Mouse (Mus musculus) bone marrow macrophage, adult 2 months (primary cell): ENCODE data around the gene Wfdc12. TPM values are rescaled to one million over a fixed set of nuclear protein-coding genes. Genes with fewer than 3 reads are reported as not detected.
"Not testable (repeated sequence)": the region's sequence is repeated elsewhere in the genome, so short reads cannot be mapped to it uniquely, and the experiment has no call there.

Experiments
- H3K27ac ChIP-seq: 2 replicates; pipeline ENCODE4 v1.5.1; 2012; ENCODE audit warnings: low read depth, low read length; ENCODE audit not compliant: insufficient read depth
- H3K4me1 ChIP-seq: 2 replicates; pipeline ENCODE4 v1.6.1; 2012; ENCODE audit warnings: low read length; ENCODE audit not compliant: control insufficient read depth, insufficient read depth
- H3K4me3 ChIP-seq: 2 replicates; pipeline ENCODE4 v1.5.1; 2012; ENCODE audit warnings: mild to moderate bottlenecking, low read length, moderate library complexity; ENCODE audit not compliant: insufficient read depth
- CTCF ChIP-seq: IDR thresholded peaks from 2 replicates; pipeline ENCODE4 v1.5.1; 2012; ENCODE audit warnings: low read depth, mild to moderate bottlenecking, low read length, moderate library complexity
- POLR2A ChIP-seq: IDR thresholded peaks from 2 replicates; pipeline ENCODE4 v1.6.1; 2012; ENCODE audit warnings: mild to moderate bottlenecking, low read depth, low read length, borderline replicate concordance
- polyA plus RNA-seq: library from polyadenylated mRNA; stranded (reverse); fragments of >200 nt; gene quantifications from 2 replicates; pipeline ENCODE4 v1.2.4, GENCODE M21; 2012; ENCODE audit not compliant: missing spikeins, insufficient read depth, insufficient read length

Wfdc12 gene
- not detected in 2 replicates for polyA plus RNA-seq

GRCm38 (mm10) chr2:164190576-164190975 lies at the start of gene Wfdc12:
Wfdc12 (minus strand) TSS chr2:164190608.
- TF ChIP-seq CTCF (no peak), POLR2A (no peak)

GRCm38 (mm10) chr2:164238366-164238765 lies 48.0 kb upstream of the Wfdc12 start, which contains the start of gene Svs2:
Svs2 (minus strand) TSS chr2:164238466.
- H3K27ac ChIP-seq = no peak within 1 kb of the TSS
- no peaks in the 10 kb centered on the region for H3K4me1 ChIP-seq
- no peak within 1 kb of the TSS for H3K4me3 ChIP-seq
- no peak for TF ChIP-seq POLR2A
- TF ChIP-seq CTCF = no peak

More at GRCm38 (mm10) chr2:164190576-164190975, at the start of gene Wfdc12:
- Histone ChIP-seq H3K4me1 (no peaks in the 10 kb centered on the region), H3K4me3 (no peak within 1 kb of the TSS), H3K27ac (no peak within 1 kb of the TSS)

- H3K4me1 ChIP-seq = no peaks in the 10 kb centered on the region
- no peak overlapping the region for H3K4me3 ChIP-seq
- no peak for TF ChIP-seq CTCF
- no peak overlapping the region for H3K27ac ChIP-seq
Observed at GRCm38 (mm10) chr2:164232671-164233070, 42.3 kb upstream of the Wfdc12 start.

GRCm38 (mm10) chr2:164228361-164229070 lies 38.1 kb upstream of the Wfdc12 start:
- TF ChIP-seq CTCF (no peak), POLR2A (no peak)

GRCm38 (mm10) chr2:164221522-164221921 lies 31.1 kb upstream of the Wfdc12 start, which contains the start of gene Wfdc15b:
Wfdc15b (minus strand) TSS chr2:164221660.
- H3K4me3 ChIP-seq = no peak within 1 kb of the TSS
- no peak within 1 kb of the TSS for H3K27ac ChIP-seq
- H3K4me1 ChIP-seq = no peaks in the 10 kb centered on the region
- TF ChIP-seq POLR2A = no peak
- TF ChIP-seq CTCF = no peak

More at GRCm38 (mm10) chr2:164228361-164229070, 38.1 kb upstream of the Wfdc12 start:
- Histone ChIP-seq H3K4me1 (no peaks in the 10 kb centered on the region), H3K4me3 (no peak overlapping the region), H3K27ac (no peak overlapping the region)

GRCm38 (mm10) chr2:164219295-164219694 lies 28.9 kb upstream of the Wfdc12 start:
- Histone ChIP-seq H3K4me1 (no peaks in the 10 kb centered on the region), H3K27ac (no peak overlapping the region), H3K4me3 (no peak overlapping the region)
- no peak for TF ChIP-seq POLR2A
- no peak for TF ChIP-seq CTCF

- no peaks in the 10 kb centered on the region for H3K4me1 ChIP-seq
- no peak overlapping the region for H3K27ac ChIP-seq
- no peak overlapping the region for H3K4me3 ChIP-seq
- TF ChIP-seq CTCF = no peak
- TF ChIP-seq POLR2A = no peak
Observed at GRCm38 (mm10) chr2:164212711-164213110, 22.3 kb upstream of the Wfdc12 start.

- Histone ChIP-seq H3K4me1 (no peaks in the 10 kb centered on the region), H3K27ac (no peak overlapping the region), H3K4me3 (no peak overlapping the region)
- no peak for TF ChIP-seq POLR2A
- TF ChIP-seq CTCF = no peak
Observed at GRCm38 (mm10) chr2:164210892-164211291, 20.5 kb upstream of the Wfdc12 start.

GRCm38 (mm10) chr2:164206676-164207075 lies 16.3 kb upstream of the Wfdc12 start:
- TF ChIP-seq CTCF (no peak), POLR2A (no peak)
- no peaks in the 10 kb centered on the region for H3K4me1 ChIP-seq
- H3K4me3 ChIP-seq = no peak overlapping the region
- H3K27ac ChIP-seq = no peak overlapping the region

GRCm38 (mm10) chr2:164206011-164206410 lies 15.6 kb upstream of the Wfdc12 start:
- not testable (repeated sequence) for H3K4me1 ChIP-seq, H3K27ac ChIP-seq, H3K4me3 ChIP-seq
